Mouse (Mus musculus): ENCODE results near the gene Shprh. TPM values are rescaled to one million over a fixed set of nuclear protein-coding genes. Genes with fewer than 3 reads are reported as not detected.

Gene Shprh
- polyA plus RNA-seq, 1 experiment, result 6.8 TPM

DNA sequence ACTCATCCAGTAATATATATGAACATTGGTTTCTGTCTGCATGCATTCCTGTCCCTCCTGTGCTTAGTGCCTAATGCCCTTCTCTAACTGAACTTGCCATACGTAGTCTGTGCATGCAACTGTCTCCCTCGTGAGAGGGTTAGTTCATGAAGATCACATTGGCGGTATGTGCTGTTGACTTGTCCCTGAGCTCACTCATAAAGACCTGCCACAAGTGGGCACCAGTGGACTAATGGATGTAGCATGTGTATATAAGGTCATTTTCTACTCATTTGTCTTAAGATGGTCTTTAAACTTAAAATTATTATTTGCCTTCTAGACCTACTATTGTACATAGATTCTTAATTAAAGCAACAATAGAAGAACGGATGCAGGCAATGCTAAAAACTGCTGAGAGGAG is 62.8 kb downstream of the Shprh start:
- no peak for TF ChIP-seq GATA1 (IDR thresholded peaks at IDR 0.05; ENCODE audit: low read length)

DNA sequence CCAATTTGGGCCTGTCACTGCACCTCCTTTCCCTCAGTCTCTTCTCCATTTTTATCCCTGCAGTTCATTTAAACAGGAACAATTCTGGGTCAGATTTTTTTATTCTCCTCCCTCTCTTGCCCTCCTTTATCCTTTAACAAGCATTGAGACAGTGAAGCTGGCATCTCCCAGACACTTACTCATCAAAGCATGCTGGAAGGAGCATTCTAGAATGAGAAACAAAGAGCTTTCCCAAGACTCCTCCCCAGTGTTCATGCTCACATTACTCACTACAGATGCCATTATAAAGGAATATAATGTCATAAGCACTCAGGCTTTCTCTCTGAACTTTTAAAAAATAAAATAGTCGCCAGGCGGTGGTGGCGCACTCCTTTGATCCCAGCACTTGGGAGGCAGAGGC is 77.2 kb downstream of the Shprh start:
- TF ChIP-seq GATA1 (IDR thresholded peaks at IDR 0.05; ENCODE audit: low read length), result no peak

GRCm38 (mm10) chr10:11229545-11230178 is 80.4 kb downstream of the Shprh start:
- TF ChIP-seq GATA1 (IDR thresholded peaks at IDR 0.05; ENCODE audit: low read length), result no peak

DNA sequence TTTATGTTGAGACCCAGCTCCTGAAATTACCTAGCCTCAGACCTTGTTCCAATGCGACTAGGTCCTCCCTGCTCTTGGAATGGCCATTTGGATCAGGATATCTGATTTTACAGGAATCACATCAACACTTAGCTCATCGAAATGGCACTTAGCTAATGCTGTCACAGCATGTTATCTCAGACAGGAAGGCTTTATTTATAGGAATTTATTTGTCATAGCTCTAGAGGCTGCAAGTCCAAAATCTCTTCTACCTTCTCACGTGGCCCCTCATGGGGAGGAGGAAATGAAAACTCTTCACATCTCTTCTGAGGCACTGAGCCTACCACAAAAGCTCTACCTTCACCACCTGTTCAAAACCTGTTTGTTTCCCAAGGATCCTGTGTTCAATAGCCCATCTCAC is 84.0 kb downstream of the Shprh start:
- no peak for TF ChIP-seq GATA1 (IDR thresholded peaks at IDR 0.05; ENCODE audit: low read length)

DNA sequence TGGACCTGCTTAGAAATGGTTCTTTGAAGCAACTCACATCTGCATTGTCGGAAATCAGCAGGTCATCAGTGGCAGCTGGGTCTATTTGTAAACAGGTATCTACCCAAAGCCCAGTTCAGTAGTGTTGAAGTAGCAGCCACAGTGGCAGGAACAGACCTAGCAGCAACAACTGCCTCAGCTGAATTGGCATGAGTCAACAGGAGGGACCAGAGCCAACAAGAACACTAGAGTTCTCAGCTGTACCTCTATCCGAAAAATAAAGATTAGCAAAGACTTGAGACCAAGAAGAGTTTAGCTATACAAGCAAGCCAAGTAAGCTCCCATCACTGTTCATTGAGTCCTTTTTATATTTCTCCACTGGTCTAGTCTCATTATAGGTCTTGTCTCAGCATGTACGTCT is 99.0 kb downstream of the Shprh start:
- no peak for TF ChIP-seq GATA1 (IDR thresholded peaks at IDR 0.05; ENCODE audit: low read length)

DNA sequence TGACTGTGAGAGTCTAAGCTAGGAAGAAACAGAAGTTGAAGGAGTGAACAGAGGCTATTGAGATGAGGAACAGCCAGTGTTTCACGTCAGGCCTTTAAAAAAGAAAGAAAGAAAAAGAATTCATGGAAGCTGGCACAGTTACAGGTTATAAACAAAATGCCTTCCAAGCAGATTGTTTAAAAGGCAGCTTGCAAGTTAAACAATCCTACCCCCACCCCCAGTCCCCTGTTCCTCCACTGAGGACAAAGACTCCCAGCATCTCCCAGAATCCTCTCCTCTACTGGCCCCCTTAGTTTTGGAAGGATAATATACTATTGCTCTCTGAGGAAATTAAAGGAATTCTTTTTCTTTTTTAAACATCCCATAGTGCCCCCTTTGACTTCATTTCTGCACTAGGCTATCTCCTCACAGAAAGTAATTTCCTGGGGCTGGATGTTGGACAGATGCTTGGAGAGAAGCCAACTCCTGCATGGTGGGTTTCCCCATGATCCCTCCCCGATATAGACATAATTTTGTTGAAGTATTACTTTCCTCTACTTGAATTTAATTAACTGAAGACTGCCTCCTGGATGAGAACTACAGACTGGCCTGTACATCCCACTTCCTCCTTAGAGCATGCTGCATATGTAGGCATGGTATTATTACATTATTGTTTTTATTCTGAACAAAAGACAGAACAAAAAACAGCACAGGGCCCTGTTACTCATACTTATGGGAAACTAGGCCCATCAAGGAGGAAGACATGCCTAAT is 101.2 kb downstream of the Shprh start:
- no peak for TF ChIP-seq GATA1 (IDR thresholded peaks at IDR 0.05; ENCODE audit: low read length)

GRCm38 (mm10) chr10:11260119-11260518 is 110.9 kb downstream of the Shprh start:
- no peak for TF ChIP-seq GATA1 (IDR thresholded peaks at IDR 0.05; ENCODE audit: low read length)

Other genes starting within 250 kb of the Shprh start
- gene Grm1, start 67.1 kb upstream of the Shprh start, polyA plus RNA-seq (2012), result not detected in 2 replicates
- gene Fbxo30, start 131.9 kb downstream of the Shprh start, polyA plus RNA-seq (2012), result 2.1 and 3.0 TPM in 2 replicates
- gene Epm2a, start 194.0 kb downstream of the Shprh start, polyA plus RNA-seq (2012), result 1.0 and 1.6 TPM in 2 replicates

Data from G1E-ER4 (cell line).